Mouse (Mus musculus): ENCODE data around the gene Nrcam. TPM values are rescaled to one million over a fixed set of nuclear protein-coding genes. Genes with fewer than 3 reads are reported as not detected.

The Nrcam gene
- polyA plus RNA-seq, 1 experiment from 2014 or later, result 131 TPM

- Histone ChIP-seq H3K36me3 (no peaks in the 10 kb centered on the region), H3K27me3 (no peaks in the 10 kb centered on the region), H3K9ac (replicated peaks) (no peak overlapping the region), H3K4me1 (peaks cover 6% of the 10 kb centered on the region; the same call in 1 of the 2 replicates), H3K4me3 (no peak overlapping the region), H3K27ac (replicated peaks) (no peak overlapping the region; the same call in 1 of the 2 replicates), H3K4me2 (replicated peaks) (no peak overlapping the region), H3K9me3 (no peaks in the 10 kb centered on the region)
- ATAC-seq (ENCODE audit: low FRiP score, low read depth), result no peak
- WGBS, result 85% methylated on average over 4 of the region's 4 CpGs
These were observed 81.1 kb downstream of the Nrcam start for GRCm38 (mm10) chr12:44409786-44410185.

- Histone ChIP-seq H3K4me2 (replicated peaks) (no peak overlapping the region), H3K27me3 (no peaks in the 10 kb centered on the region), H3K27ac (replicated peaks) (no peak overlapping the region), H3K9ac (replicated peaks) (no peak overlapping the region), H3K9me3 (no peaks in the 10 kb centered on the region), H3K4me1 (no peaks in the 10 kb centered on the region), H3K36me3 (no peaks in the 10 kb centered on the region), H3K4me3 (no peak overlapping the region)
- WGBS, result 85% methylated on average over 3 of the region's 3 CpGs
- ATAC-seq (ENCODE audit: low FRiP score, low read depth), result no peak
These were observed 82.3 kb downstream of the Nrcam start for GRCm38 (mm10) chr12:44411031-44411430.

- 41% methylated on average over 4 of the region's 4 CpGs for WGBS
- H3K9me3 ChIP-seq, result no peaks in the 10 kb centered on the region
- H3K36me3 ChIP-seq, result no peaks in the 10 kb centered on the region
- H3K27ac ChIP-seq (replicated peaks), result peak overlapping the region; percentile 15; the same call in 1 of the 2 replicates
- no peak overlapping the region for H3K4me2 ChIP-seq (replicated peaks)
- peaks cover 6% of the 10 kb centered on the region; the same call in 1 of the 2 replicates for H3K4me1 ChIP-seq
- peak; percentile 77 for ATAC-seq (ENCODE audit: low FRiP score, low read depth)
- no peaks in the 10 kb centered on the region for H3K27me3 ChIP-seq
- H3K4me3 ChIP-seq, result no peak overlapping the region
- H3K9ac ChIP-seq (replicated peaks), result no peak overlapping the region
These were observed 93.6 kb downstream of the Nrcam start for GRCm38 (mm10) chr12:44422154-44422866.

GRCm38 (mm10) chr12:44422867-44423255, 94.2 kb downstream of the Nrcam start:
- no peaks in the 10 kb centered on the region for H3K27me3 ChIP-seq
- H3K4me2 ChIP-seq (replicated peaks), result no peak overlapping the region
- peak; percentile 34; the same call in 1 of the 2 replicates for ATAC-seq (ENCODE audit: low FRiP score, low read depth)
- H3K9ac ChIP-seq (replicated peaks), result no peak overlapping the region
- H3K4me3 ChIP-seq, result no peak overlapping the region
- H3K27ac ChIP-seq (replicated peaks), result peak overlapping the region; percentile 68
- peaks cover 6% of the 10 kb centered on the region; the same call in 1 of the 2 replicates for H3K4me1 ChIP-seq
- WGBS, result 78% methylated on average over 4 of the region's 4 CpGs
- H3K9me3 ChIP-seq, result no peaks in the 10 kb centered on the region
- H3K36me3 ChIP-seq, result no peaks in the 10 kb centered on the region

GRCm38 (mm10) chr12:44424011-44424410, 95.3 kb downstream of the Nrcam start:
- no peak for ATAC-seq (ENCODE audit: low FRiP score, low read depth)
- Histone ChIP-seq H3K4me1 (peaks cover 8% of the 10 kb centered on the region; the same call in 1 of the 2 replicates), H3K27ac (replicated peaks) (no peak overlapping the region), H3K9me3 (no peaks in the 10 kb centered on the region), H3K4me2 (replicated peaks) (no peak overlapping the region), H3K36me3 (no peaks in the 10 kb centered on the region), H3K9ac (replicated peaks) (no peak overlapping the region), H3K4me3 (no peak overlapping the region), H3K27me3 (no peaks in the 10 kb centered on the region)
- WGBS, result 88% methylated on average over 3 of the region's 3 CpGs

DNA sequence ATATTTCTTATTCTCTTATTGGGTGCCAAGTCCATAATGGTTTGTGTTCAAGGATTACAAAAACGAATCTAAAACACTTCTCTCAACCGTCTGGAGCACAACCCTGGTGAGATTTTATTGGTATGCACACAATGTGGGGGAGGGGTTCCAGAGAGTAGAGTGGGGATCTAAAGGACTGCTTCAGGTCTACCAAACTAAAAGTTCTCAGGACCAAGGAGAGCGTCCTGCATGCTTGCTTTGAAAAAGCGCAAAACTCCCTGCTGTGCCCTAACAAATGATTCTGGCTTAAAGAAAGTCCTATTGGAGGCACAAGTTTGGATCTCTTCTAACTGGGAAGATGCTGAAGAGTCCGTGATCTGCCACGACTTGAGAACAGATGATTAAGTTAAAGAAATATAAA, 96.4 kb downstream of the Nrcam start:
- H3K4me2 ChIP-seq (replicated peaks), result no peak overlapping the region
- peaks cover 13% of the 10 kb centered on the region for H3K4me1 ChIP-seq
- H3K36me3 ChIP-seq, result no peaks in the 10 kb centered on the region
- H3K27me3 ChIP-seq, result no peaks in the 10 kb centered on the region
- no peak overlapping the region for H3K4me3 ChIP-seq
- ATAC-seq (ENCODE audit: low FRiP score, low read depth), result no peak
- H3K9me3 ChIP-seq, result no peaks in the 10 kb centered on the region
- H3K27ac ChIP-seq (replicated peaks), result no peak overlapping the region
- H3K9ac ChIP-seq (replicated peaks), result no peak overlapping the region
- 9% methylated on average over 6 of the region's 6 CpGs for WGBS

DNA sequence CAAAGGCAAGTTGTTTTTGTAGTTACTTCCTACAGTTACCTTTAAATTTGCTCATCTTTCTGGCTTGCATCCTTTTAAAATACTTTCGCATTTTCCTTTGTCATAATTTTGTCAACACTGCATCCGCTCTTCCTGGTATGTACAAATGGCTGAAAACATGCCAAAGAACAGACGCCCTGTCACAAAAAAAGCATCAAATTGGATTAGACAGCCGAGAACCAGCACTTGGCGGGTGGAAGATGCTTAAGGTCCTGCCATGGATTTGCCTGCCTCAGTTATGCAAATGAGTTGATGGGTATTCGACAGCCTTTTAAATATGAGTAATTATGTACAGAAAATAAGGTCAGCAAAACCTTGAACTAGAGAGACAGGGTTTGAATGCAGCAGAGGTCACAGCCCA, 101.7 kb downstream of the Nrcam start:
- Histone ChIP-seq H3K27me3 (no peaks in the 10 kb centered on the region), H3K4me2 (replicated peaks) (peak overlapping the region; percentile 16; the same call in 1 of the 2 replicates), H3K9me3 (no peaks in the 10 kb centered on the region), H3K36me3 (no peaks in the 10 kb centered on the region), H3K9ac (replicated peaks) (no peak overlapping the region), H3K4me3 (no peak overlapping the region), H3K4me1 (peaks cover 27% of the 10 kb centered on the region), H3K27ac (replicated peaks) (peak overlapping the region; percentile 76)
- 21% methylated on average over 6 of the region's 6 CpGs for WGBS
- ATAC-seq (ENCODE audit: low FRiP score, low read depth), result peak; percentile 77

DNA sequence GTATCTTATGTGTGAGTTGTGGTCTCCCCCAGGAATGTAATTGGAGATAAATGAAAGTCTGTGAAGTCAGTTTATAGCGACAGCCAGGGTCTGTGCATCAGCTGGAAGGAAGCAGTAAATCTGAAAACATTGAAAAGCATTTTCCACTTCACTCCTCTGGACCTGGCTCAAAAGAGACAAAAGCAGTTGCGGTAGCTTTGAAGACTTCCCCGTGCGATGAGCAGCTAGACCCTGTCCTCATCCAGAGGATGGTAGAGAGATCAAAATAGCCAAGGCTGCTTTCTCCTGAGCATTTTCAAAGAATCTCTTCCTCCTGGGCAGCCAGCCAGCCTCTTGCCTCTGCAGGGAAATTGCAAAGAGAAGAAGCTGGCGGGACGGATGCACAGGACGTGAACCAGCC, 102.3 kb downstream of the Nrcam start:
- peak overlapping the region; percentile 16; the same call in 1 of the 2 replicates for H3K4me2 ChIP-seq (replicated peaks)
- WGBS, result 31% methylated on average over 7 of the region's 7 CpGs
- H3K4me1 ChIP-seq, result peaks cover 27% of the 10 kb centered on the region
- peak; percentile 20; the same call in 1 of the 2 replicates for ATAC-seq (ENCODE audit: low FRiP score, low read depth)
- H3K27ac ChIP-seq (replicated peaks), result peak overlapping the region; percentile 76
- no peaks in the 10 kb centered on the region for H3K27me3 ChIP-seq
- no peaks in the 10 kb centered on the region for H3K36me3 ChIP-seq
- no peak overlapping the region for H3K4me3 ChIP-seq
- no peaks in the 10 kb centered on the region for H3K9me3 ChIP-seq
- H3K9ac ChIP-seq (replicated peaks), result no peak overlapping the region

DNA sequence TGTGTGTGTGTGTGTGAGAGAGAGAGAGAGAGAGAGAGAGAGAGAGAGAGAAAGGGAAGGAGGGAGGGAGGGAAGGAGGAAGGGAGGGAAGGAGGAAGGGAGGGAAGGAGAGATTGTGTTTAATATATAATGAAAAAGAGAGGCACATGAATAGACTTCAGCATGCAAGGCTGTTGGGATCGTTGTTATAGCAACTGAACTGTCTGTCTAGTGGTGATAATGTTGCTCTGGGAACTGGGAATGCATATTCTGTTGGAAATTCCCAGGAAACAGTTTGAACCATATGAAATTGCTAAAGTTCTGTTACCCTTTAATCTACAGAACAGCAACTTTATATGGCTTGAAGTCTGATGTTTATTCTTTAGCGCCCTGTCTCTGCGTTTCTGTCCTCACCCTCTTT, 104.0 kb downstream of the Nrcam start:
- H3K4me3 ChIP-seq, result no peak overlapping the region
- 92% methylated on average over 3 of the region's 3 CpGs for WGBS
- H3K4me2 ChIP-seq (replicated peaks), result no peak overlapping the region
- no peak overlapping the region for H3K27ac ChIP-seq (replicated peaks)
- no peaks in the 10 kb centered on the region for H3K36me3 ChIP-seq
- ATAC-seq (ENCODE audit: low FRiP score, low read depth), result no peak
- H3K4me1 ChIP-seq, result peaks cover 40% of the 10 kb centered on the region
- H3K27me3 ChIP-seq, result no peaks in the 10 kb centered on the region
- no peaks in the 10 kb centered on the region for H3K9me3 ChIP-seq
- H3K9ac ChIP-seq (replicated peaks), result no peak overlapping the region

- WGBS, result 17% methylated on average over 13 of the region's 13 CpGs
- Histone ChIP-seq H3K4me2 (replicated peaks) (peak overlapping the region; percentile 30), H3K4me3 (no peak overlapping the region), H3K36me3 (no peaks in the 10 kb centered on the region), H3K9ac (replicated peaks) (no peak overlapping the region), H3K9me3 (no peaks in the 10 kb centered on the region), H3K27ac (replicated peaks) (peak overlapping the region; percentile 68), H3K27me3 (no peaks in the 10 kb centered on the region), H3K4me1 (peaks cover 48% of the 10 kb centered on the region)
- peak; percentile 82 for ATAC-seq (ENCODE audit: low FRiP score, low read depth)
These were observed 108.6 kb downstream of the Nrcam start for GRCm38 (mm10) chr12:44437046-44437827.

- H3K27me3 ChIP-seq, result no peaks in the 10 kb centered on the region
- ATAC-seq (ENCODE audit: low FRiP score, low read depth), result peak; percentile 81
These were observed 110.2 kb downstream of the Nrcam start for GRCm38 (mm10) chr12:44438884-44439283.

GRCm38 (mm10) chr12:44440230-44440629, 111.5 kb downstream of the Nrcam start:
- Histone ChIP-seq H3K9me3 (0 out of 2 replicates have a peak, but pooled peaks cover 7% of the 10 kb centered on the region), H3K9ac (replicated peaks) (no peak overlapping the region; the same call in 1 of the 2 replicates), H3K27me3 (no peaks in the 10 kb centered on the region), H3K4me2 (replicated peaks) (peak overlapping the region; percentile 56), H3K27ac (replicated peaks) (peak overlapping the region; percentile 61), H3K36me3 (peaks cover 7% of the 10 kb centered on the region), H3K4me1 (peaks cover 41% of the 10 kb centered on the region), H3K4me3 (peak overlapping the region; percentile 40; the same call in 1 of the 2 replicates)
- WGBS, result 5% methylated on average over 4 of the region's 4 CpGs
- peak; percentile 38; the same call in 1 of the 2 replicates for ATAC-seq (ENCODE audit: low FRiP score, low read depth)

More at GRCm38 (mm10) chr12:44438884-44439283, 110.2 kb downstream of the Nrcam start:
- Histone ChIP-seq H3K9me3 (0 out of 2 replicates have a peak, but pooled peaks cover 7% of the 10 kb centered on the region), H3K27ac (replicated peaks) (peak overlapping the region; percentile 88), H3K4me3 (peak overlapping the region; percentile 40), H3K36me3 (peaks cover 7% of the 10 kb centered on the region), H3K4me2 (replicated peaks) (peak overlapping the region; percentile 56), H3K4me1 (peaks cover 41% of the 10 kb centered on the region), H3K9ac (replicated peaks) (peak overlapping the region; percentile 53)
- 1% methylated on average over 8 of the region's 8 CpGs for WGBS
